Mouse (Mus musculus) spleen, postnatal 10 days (tissue): ENCODE results near the gene Bpifb9a.
A peak's percentile ranks its signal among the peaks of the same experiment; 100 is the strongest.
"Not testable (repeated sequence)": the region's sequence is repeated elsewhere in the genome, so short reads cannot be mapped to it uniquely, and the experiment has no call there.

Source experiments
- DNase-seq, 2 experiments: peaks; one replicate each; pipeline ENCODE4 v3.0.0; 2021 to 2022; ENCODE audit warnings: low spot score in 2 of 2

The Bpifb9a gene

DNA sequence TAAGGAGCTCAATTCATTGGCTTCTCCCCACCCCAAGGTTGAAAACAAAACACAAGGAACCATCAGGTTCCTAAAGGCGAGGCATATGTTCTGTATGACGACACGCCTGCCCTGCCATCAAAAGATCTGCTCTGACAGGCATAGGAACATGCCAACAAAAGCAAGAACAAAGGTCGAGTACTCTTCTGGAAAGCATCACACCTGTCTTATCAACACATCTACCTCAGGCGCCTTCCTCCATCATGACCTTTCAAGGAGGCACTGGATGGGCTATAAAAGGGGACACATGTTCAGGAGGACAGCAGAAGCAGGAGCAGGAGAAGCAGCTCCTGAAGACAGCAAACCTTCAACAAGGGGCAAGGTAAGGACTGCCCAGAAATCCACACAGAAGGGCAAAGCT is at the start of gene Bpifb9a:
TSS of gene Bpifb9a (plus strand) at position 301 of the 400 bp plus-strand sequence.
- DNase-seq: not testable (repeated sequence)

DNA sequence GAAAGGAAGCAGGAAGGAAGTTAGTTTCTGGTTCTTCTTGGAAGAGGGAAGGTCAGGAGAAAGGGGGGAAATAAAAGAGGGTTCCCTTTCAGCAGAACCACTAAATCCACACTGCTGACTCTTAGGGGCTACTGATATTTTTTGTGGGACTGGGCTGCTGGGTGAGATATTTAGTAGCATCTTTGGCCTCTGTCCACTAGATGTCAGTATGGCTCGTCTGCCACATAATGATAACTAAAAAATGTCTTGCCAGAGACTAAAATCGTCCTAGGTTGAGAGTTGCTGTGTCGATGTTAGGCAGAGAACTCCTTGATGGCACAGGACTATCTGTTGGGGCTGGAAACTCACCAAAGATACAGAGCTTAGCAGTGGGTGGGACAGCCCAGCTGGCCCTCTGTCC is 48.5 kb upstream of the Bpifb9a start:
- DNase-seq: no peak

DNA sequence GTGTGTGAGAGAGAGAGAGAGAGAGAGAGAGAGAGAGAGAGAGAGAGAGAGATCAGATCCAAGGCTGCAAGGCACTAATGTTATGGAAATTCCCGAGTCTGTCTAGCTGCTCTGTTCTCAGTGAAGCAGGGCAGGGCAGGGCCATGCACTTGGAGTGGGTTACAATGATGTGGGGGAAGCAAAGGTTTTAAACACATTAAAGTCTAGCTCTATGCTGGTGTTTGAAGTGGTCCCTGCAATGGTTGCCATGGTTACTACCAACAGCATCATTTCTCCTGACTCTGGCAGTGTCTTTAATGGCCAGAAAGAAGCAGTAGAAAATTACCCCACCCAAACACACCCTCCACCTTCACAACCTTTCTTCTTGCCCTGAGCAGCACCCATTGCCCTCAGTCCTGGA is 46.5 kb upstream of the Bpifb9a start:
- DNase-seq: no peak

DNA sequence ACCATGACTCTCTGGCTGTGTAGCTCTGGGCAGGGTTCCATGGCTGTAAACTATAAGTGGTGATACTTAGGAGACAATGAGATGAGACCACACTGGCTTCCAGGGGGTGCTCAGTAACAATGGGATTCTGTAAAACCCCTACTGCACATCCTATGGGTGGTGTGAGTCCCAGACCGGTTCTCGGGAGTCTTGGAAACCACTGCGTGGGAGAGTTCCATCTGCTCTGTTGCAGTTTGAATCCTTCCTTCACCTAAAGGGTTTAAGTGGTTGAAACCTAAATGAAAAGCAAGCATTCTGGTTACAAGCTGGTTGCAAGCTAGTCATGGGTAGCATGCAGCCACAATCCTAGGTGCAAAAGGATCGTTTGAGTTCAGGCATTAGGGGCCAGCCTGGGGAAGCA is 45.8 kb upstream of the Bpifb9a start:
- no peak for DNase-seq

DNA sequence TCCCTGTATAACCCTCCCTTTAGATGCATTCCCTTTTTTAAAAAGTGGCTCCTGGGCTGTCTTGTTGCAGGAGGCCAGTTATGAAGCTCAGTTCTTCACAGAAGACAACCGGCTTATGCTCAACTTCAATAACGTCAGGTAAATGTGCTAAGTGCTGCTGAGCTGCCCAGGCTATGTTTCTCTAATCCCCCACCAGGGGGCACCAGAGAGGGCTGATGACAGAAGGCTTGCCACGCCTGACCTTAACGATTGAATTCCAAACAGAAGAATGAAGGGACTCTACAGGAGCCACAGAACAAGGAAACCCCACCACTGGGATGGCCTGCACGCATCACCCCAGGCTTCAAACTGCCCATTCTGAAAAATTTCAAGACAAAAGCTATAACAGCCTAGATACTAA is 42.5 kb upstream of the Bpifb9a start:
- DNase-seq: peak; percentile 41 to 81

DNA sequence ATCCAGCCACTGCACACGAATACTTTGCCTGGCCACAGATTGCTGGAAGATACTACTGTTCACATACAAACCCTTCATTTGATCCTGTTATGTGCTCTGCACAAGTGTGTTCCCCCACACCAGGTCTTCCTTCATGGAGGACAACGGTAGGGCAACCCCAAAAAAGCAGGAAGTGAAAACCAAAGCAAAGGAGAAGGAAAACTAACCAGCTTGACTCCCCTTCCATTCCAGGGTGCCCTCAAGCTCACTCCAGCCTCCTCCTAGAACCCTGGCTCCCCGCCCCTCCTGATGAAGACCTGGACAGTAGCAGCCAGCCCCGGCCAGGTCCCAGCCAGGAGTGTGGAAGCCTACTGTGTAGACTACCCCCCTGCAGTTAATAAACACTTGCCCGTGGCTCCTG is 37.7 kb upstream of the Bpifb9a start:
- no peak for DNase-seq

DNA sequence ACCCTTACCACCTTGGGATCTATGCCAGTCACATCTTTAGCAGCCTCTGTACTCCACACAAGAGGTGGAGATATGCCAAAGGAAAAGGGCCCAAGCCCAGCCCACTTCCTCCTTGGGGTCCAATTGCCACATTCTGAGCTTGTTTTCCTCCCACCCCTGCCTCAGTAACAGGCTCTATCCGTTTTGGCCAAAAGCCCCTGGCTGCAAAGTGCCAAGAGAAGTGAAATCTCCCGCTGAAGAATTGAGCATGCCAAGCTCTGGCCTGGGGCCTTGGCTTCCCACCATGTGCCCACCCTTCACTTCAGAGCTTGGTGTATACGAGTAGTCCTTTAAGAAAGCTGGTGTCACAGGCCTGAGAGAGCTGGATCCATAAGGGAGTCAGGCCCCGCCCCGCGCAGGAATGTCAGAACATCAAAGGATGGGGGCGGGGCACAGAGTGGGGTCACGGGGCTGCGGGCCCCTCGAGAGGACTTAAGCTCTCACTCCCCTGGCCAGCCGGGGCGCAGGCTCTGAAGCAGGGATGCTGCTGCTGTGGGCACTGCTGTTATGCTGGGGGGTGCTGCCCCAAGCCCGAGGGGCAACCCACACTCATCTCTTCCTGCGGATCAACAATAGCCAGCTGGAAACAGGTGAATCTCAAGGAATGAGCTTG is 34.3 kb upstream of the Bpifb9a start, which contains the start of gene Bpifb5:
TSS of gene Bpifb5 (plus strand) at position 478 of the 652 bp plus-strand sequence.
- no peak for DNase-seq

DNA sequence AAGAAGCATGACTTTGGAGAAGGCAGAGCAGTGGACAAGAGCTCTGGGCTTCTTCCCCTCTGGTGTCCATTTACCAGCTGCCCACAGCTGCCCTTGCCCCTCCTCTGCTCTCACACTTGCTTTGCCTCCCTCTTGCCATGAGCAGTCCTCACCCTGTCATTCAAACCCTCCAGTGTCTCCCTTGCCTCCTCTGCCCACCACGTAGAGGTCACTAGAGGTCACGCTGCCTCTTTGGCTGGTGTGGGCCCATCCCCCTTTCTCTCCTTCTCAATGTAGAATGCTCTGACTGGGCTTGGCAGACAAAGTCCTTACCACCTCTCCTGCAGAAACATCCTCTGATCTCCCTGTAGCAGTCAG is 33.8 kb upstream of the Bpifb9a start:
- no peak for DNase-seq

DNA sequence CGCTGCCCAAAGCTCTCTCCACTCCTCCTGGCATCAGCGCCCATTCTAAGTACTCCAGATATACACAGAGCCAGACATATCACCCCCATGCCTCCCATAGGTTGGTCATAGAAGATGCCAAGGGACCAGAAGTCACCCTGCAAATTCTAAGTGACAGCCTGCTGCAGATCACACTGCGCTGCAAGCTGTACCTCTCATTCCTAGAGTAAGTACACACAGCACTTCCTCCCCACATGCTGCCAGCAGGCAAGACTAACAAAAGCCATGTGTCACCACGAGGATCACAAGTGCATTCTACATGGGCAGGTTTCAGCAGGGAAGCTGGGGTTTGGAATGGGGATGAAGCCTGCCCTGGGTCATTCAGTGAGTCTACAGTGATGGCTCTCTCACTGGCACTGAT is 30.7 kb upstream of the Bpifb9a start:
- DNase-seq: no peak

DNA sequence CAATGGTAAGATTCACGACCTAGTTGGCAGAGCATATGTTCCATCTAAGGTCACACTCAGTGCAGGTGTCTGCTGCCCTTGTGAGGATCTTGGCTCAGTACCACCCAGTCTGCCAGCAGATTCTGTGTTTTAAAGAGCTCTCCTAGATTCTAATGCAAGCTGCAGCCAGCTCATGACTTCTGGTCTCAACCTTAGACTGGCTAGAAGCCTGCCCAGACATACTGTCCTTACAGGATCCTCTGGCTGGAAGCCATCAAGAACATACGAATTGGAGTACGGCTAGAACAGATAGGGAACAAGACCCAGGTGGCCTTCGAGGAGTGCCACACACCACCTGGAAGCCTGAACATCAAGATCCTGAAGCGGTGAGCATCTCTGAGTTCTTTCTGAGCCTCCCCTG is 29.8 kb upstream of the Bpifb9a start:
- DNase-seq: no peak

DNA sequence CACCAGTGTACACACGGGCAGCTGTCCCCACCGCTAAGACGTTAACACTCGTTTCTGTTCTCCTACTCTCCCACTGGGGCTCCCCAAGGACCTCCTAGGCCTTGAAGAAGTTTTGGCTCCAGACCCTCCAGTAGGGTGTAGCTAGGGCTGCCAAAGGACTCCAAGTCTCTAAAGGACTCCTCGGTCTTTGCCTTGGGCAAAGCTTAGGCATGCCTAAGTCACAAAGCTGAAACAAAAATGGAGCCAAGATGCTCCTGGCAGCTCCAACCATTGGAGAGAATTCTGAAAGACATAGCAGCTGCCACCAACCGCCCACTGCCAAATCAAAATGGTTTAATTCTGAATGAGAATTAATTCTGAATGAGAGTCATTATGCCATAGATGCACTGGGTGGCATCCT is 24.2 kb upstream of the Bpifb9a start:
- DNase-seq: no peak

DNA sequence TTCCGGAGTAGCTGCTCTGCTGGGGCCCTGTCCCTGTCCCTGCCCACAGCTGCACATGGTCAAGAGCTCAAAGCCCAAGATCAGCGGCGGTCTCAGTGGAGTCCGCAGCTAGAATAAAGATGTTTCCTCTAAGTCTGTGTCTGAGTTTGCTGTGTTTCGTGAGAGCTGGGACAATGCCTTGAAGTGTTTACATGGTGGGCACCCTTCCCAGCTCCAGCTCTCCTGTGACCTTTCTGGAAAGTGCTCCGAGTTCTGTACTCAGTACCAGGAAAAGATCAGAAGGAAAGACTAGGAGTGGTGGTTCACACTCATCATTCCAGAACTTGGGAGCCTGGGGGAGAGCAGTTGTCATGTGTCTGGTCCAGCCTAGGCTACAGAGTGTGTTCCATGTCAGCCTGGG is 16.9 kb upstream of the Bpifb9a start:
- no peak for DNase-seq

DNA sequence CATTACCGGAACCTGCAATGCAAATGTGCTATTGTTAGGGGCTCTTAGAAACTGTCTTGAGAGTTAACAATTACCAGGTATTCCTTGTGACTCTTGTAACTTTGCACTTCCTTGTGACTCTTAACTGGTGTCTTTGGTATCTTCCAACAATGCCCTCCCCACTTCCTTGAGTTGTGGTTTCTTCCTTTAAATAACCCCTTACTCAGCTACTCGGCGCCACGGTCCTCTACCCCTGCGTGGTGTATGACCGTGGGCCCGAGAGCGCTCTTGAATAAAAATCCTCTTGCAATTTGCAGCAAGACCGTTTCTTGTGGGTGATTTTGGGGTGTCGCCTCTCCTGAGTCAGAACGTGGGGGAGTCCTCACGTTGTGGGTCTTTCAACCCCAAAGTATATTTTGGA is 14.9 kb upstream of the Bpifb9a start:
- not testable (repeated sequence) for DNase-seq

DNA sequence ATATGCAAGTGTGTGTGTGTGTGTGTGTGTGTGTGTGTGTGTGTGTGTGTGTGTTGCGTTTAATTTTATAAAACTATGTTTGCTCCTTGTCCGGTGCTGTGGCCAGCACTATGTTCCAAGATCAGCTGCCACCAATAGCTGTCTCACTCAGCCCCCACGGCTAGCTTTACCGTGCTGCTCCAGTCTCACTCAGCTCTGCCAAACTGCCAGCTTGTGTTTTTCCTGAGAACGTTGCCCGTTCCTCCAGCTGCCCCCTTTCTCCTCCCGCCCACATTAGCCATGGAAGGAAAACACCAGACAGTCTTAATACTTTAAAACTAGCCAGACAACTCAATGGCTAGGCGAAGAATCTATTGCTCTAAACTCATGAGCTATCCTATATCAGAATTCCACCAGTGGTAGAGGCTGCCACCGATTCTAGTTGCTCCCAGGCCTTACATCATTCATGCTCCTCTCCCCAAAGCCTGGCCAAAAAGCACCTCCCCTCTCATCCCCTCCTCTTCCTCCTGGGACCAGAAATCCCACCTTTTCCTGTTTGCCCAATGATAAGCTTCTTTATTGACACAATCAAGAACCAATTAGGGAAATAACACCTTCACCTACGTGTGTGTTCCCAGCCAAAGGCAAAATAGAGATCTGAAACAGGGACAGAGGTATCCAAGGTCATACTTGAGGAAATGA is 14.2 kb upstream of the Bpifb9a start:
- no peak for DNase-seq

DNA sequence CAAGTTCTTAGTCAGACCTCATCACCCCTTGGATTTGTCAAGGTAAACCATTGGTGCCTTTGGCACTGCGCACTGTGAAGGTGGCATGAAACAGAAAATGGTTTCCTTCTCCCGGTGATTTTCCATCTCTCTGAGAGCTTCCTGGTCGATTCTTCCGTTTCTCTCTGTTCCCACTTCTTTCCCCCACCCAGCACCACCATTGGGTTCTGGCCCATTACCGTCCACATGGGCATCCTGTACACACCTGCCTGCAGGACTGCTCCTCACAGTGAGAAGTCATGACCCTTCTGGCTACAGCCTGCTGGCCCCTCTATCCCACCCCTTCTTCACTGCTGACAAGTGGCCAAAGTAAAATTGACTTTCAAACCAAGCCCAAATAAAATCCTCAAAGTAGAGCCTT is 12.3 kb upstream of the Bpifb9a start:
- DNase-seq: no peak

DNA sequence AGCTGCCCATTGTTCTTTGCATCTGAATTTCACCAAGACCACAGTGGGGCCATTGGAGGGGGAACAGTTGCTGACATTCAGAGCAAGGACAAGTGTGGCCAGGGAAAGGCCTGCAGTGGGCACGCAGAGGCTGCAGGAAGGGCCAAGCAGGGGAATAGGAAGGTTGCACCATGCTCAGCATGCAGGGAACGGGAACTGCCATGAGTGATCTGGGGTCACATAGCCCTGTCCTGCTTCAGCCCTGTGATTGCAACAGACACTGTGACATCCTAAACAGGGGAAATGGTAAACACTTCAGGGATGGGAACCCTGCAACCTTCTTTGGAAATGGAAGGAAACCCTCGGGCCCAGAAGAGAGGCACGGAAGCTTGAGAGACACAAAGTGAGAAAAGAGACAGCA is 2.4 kb upstream of the Bpifb9a start:
- not testable (repeated sequence) for DNase-seq

DNA sequence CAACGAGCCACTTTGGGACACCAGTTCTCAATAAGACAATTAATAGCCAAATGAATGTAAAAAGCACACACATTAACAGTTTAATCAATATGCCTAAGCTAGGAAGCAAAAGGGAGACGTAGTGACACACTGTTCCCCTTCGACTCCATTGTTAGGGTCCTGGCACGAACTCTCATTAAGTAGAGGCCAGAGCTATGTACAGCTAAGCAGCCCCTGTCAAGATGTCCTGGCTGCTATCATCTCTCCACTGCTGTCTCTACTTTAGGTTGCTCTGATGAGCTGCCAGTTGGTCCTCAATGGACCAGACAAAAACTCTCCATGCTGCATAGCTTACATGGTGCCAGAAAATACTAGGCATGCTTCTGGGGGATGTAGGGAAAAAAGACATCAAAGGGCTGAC is 1.9 kb upstream of the Bpifb9a start:
- DNase-seq: no peak

DNA sequence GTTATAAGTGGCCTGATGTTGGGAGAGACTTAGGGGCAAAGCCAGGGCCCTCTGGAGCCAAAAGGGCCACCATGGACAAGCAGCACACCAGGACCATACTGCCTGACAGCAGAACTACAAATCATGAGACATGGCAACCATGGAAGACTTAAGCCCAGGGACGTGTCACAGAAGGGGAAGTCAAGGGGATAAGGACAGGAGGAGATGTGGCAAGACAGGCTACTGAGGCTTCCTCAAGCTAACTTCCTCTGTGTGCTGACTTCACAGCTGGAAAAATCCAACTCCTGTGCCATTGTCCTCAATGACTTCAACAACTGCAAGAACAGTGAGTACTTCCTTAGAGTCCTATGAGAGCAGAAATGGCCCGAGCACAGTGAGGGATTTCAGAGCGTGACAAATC is 6.7 kb downstream of the Bpifb9a start:
- not testable (repeated sequence) for DNase-seq

DNA sequence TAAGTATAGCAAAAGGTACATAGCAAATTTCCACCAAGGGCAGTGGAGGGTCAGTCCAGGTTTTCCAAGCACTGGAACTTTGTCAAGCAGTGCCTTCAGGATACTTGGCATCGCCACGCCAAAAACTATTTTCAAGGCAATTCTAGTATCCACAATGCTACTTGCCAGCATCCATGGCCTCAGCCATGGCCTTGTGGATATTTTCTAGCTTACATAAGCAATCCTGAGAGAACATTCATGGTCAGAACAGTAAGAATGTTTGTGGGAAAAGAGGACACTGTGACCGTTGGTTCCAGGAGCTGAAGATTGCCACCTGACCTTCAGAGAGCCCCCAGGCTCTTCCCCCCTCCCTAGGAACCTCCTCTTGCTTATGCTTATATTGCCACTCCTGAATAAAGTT is 34.2 kb downstream of the Bpifb9a start:
- DNase-seq: not testable (repeated sequence)

DNA sequence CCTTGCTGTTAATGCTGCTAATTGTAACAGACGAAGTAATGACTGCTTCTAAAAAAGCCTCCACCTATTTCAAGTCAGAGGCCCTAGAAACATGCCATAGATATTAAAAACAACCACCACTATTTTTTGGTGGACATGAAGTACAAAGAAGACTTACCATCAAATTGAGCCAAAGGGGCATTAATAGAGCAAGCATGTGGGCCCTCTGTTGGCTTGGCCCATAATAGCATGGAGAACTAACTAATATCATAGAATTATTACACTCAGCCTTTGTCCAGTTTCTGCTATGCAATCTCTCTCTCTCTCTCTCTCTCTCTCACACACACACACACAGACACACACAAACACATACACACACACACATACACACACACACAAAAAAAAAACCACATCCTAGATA is 35.2 kb downstream of the Bpifb9a start:
- no peak for DNase-seq

DNA sequence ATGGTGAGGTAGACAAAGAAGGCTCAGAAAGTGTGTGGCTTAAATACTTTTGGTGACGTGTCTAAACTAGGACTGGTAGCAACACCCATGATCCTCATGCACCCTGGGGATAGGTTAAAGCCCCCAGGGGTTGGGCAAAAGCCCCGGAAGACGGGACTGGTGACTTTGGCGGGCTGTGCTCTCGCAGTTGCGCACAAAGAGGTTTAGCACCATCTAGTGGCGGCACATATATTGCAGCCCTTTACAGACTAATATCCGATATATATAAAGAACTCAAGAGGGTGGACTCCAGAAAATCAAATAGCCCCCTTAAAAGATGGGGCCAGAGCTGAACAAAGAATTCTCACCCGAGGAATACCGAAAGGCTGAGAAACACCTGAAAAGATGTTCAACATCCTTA is 37.1 kb downstream of the Bpifb9a start:
- DNase-seq: peak; percentile 31 to 64

DNA sequence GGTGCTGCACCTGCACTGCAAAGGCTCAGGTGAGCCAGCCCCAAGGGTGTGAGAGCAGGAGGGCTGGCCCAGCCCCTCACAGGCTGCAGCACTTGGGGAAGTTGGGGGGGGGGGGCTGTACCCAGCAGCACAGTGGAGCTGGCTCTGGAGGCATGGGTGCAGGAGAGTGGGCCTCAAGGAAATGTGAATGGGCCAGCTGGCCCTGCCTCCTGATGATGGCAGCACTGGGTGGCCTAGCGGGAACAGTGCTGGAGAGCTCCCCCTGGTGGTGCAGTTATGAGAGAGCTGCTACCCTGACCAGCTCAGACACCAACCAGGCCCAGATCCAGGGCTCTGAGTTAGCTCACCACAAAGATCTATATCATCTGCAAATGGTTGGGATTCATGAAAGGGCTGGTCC is 42.8 kb downstream of the Bpifb9a start:
- peak; percentile 64 to 89 for DNase-seq

DNA sequence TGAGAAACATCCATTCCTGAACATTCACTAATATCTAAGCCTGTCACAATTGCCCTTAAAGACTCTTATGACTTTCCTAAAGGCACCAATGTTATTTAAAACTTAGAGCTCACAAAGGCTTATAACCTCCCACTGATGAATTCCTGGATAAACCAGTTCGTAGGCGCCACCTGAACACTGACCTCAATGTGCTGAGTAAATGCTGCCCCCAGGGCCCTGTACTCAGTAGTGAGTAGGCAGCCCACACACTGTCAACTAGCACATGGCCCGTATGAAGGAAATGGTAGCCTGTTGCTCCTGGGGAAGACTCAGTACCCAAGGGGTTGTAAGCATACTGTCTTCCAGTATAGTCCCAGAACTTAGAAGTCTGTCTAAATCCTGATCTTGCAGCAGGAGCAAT is 44.1 kb downstream of the Bpifb9a start:
- DNase-seq: no peak

DNA sequence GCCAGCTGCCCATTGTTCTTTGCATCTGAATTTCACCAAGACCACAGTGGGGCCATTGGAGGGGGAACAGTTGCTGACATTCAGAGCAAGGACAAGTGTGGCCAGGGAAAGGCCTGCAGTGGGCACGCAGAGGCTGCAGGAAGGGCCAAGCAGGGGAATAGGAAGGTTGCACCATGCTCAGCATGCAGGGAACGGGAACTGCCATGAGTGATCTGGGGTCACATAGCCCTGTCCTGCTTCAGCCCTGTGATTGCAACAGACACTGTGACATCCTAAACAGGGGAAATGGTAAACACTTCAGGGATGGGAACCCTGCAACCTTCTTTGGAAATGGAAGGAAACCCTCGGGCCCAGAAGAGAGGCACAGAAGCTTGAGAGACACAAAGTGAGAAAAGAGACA is 47.0 kb downstream of the Bpifb9a start:
- not testable (repeated sequence) for DNase-seq
